ENCODE assay signal across 24 mouse cellular contexts in genomic region chr13:94087061-94087460, GRCm38 (mm10). TPM values are rescaled to one million over a fixed set of nuclear protein-coding genes. Genes with fewer than 3 reads are reported as not detected.
A peak's percentile ranks its signal among the peaks of the same experiment; 100 is the strongest.
DNase-seq lines count a peak whose midpoint lies in the region; ATAC-seq lines count a peak whose summit lies in the region.
"Had no signal": no experiment of that assay in that cellular context is flagged by ENCODE, and none has a peak within 500 bp of the region (broad histone marks: within the 10 kb centered on the region; RNA-seq: fewer than 3 reads in every experiment).

No protein-coding gene starts in this region.

- no peak for ATAC-seq in forebrain, embryonic 14.5 days
- no peak for ATAC-seq in forebrain, embryonic 16.5 days
- ATAC-seq in midbrain, embryonic 14.5 days (ENCODE audit: low FRiP score, low TSS enrichment) = no peak
- no peak for ATAC-seq in midbrain, embryonic 11.5 days (ENCODE audit: low FRiP score)
- ATAC-seq in neural tube, embryonic 14.5 days (ENCODE audit: low read depth) = peak; percentile 26; the same call in 1 of the 2 replicates
- ATAC-seq: activated CD4-positive, CD25-positive, alpha-beta regulatory T cell, adult 4 months; Patski had no signal

- no peak overlapping the region for H3K9ac ChIP-seq in forebrain, embryonic 14.5 days (ENCODE audit: low read length)
- no peak overlapping the region for H3K9ac ChIP-seq in forebrain, embryonic 16.5 days (replicated peaks; ENCODE audit: low read depth, low read length)
- H3K9ac ChIP-seq in midbrain, embryonic 14.5 days (replicated peaks; ENCODE audit: low read length) = no peak overlapping the region
- H3K9ac ChIP-seq in midbrain, embryonic 11.5 days (ENCODE audit: low read length) = no peak overlapping the region
- no peak overlapping the region for H3K9ac ChIP-seq in neural tube, embryonic 14.5 days (replicated peaks; ENCODE audit: low read depth, low read length)
- H3K9ac ChIP-seq: embryonic facial prominence, embryonic 13.5 days; hindbrain, embryonic 15.5 days; liver, embryonic 14.5 days had no signal

- no peaks in the 10 kb centered on the region for H3K27me3 ChIP-seq in forebrain, embryonic 14.5 days (replicated peaks; ENCODE audit: control insufficient read depth, insufficient read depth, low read length)
- no peaks in the 10 kb centered on the region for H3K27me3 ChIP-seq in forebrain, embryonic 16.5 days (replicated peaks; ENCODE audit: control insufficient read depth, insufficient read depth, low read length)
- H3K27me3 ChIP-seq in midbrain, embryonic 14.5 days (ENCODE audit: control insufficient read depth, insufficient read depth, low read length) = no peaks in the 10 kb centered on the region
- H3K27me3 ChIP-seq in midbrain, embryonic 11.5 days (ENCODE audit: control insufficient read depth, insufficient read depth, low read length) = no peaks in the 10 kb centered on the region
- H3K27me3 ChIP-seq in neural tube, embryonic 14.5 days (ENCODE audit: control insufficient read depth, insufficient read depth, low read length) = no peaks in the 10 kb centered on the region
- H3K27me3 ChIP-seq: CH12.LX; embryonic facial prominence, embryonic 13.5 days; Patski had no signal

- no peaks in the 10 kb centered on the region for H3K9me3 ChIP-seq in forebrain, embryonic 14.5 days (replicated peaks; ENCODE audit: control insufficient read depth, low read length)
- 0 out of 2 replicates have a peak, but pooled peaks cover 4% of the 10 kb centered on the region for H3K9me3 ChIP-seq in forebrain, embryonic 16.5 days (ENCODE audit: control insufficient read depth, low read length)
- H3K9me3 ChIP-seq in midbrain, embryonic 14.5 days (ENCODE audit: control insufficient read depth, low read length) = no peaks in the 10 kb centered on the region
- H3K9me3 ChIP-seq in midbrain, embryonic 11.5 days (ENCODE audit: control insufficient read depth, low read length) = no peaks in the 10 kb centered on the region
- H3K9me3 ChIP-seq in neural tube, embryonic 14.5 days (ENCODE audit: control insufficient read depth, low read length) = no peaks in the 10 kb centered on the region
- H3K9me3 ChIP-seq: embryonic facial prominence, embryonic 13.5 days; forebrain, embryonic 10.5 days; hindbrain, embryonic 15.5 days had no signal

- WGBS in forebrain, embryonic 14.5 days = 47% methylated on average over 9 of the region's 9 CpGs
- WGBS in forebrain, embryonic 16.5 days = 49% methylated on average over 9 of the region's 9 CpGs
- WGBS in midbrain, embryonic 14.5 days = 65% methylated on average over 9 of the region's 9 CpGs
- WGBS in midbrain, embryonic 11.5 days = 88% methylated on average over 9 of the region's 9 CpGs
- WGBS in neural tube, embryonic 14.5 days = 36% methylated on average over 9 of the region's 9 CpGs

- no peak overlapping the region for H3K4me2 ChIP-seq in forebrain, embryonic 14.5 days (ENCODE audit: low read length)
- H3K4me2 ChIP-seq in forebrain, embryonic 16.5 days (ENCODE audit: low read length) = no peak overlapping the region
- no peak overlapping the region for H3K4me2 ChIP-seq in midbrain, embryonic 14.5 days (ENCODE audit: low read length)
- no peak overlapping the region for H3K4me2 ChIP-seq in midbrain, embryonic 11.5 days
- H3K4me2 ChIP-seq in neural tube, embryonic 14.5 days (ENCODE audit: low read depth, low read length) = no peak overlapping the region
- H3K4me2 ChIP-seq: embryonic facial prominence, embryonic 13.5 days; hindbrain, embryonic 15.5 days had no signal

- no peak overlapping the region for H3K4me3 ChIP-seq in forebrain, embryonic 14.5 days (ENCODE audit: low read depth, low read length)
- H3K4me3 ChIP-seq in forebrain, embryonic 16.5 days (replicated peaks; ENCODE audit: low read length) = no peak overlapping the region
- H3K4me3 ChIP-seq in midbrain, embryonic 14.5 days (replicated peaks; ENCODE audit: low read depth, low read length) = no peak overlapping the region
- H3K4me3 ChIP-seq in midbrain, embryonic 11.5 days (ENCODE audit: low read depth, low read length) = no peak overlapping the region
- H3K4me3 ChIP-seq in neural tube, embryonic 14.5 days (ENCODE audit: low read depth, low read length) = no peak overlapping the region
- H3K4me3 ChIP-seq: embryonic facial prominence, embryonic 13.5 days; forebrain, embryonic 10.5 days; hindbrain, embryonic 15.5 days; megakaryocyte, embryonic 14.5 days; myocyte had no signal

- no peaks in the 10 kb centered on the region for H3K4me1 ChIP-seq in forebrain, embryonic 14.5 days (ENCODE audit: control insufficient read depth, insufficient read depth, low read length)
- no peaks in the 10 kb centered on the region for H3K4me1 ChIP-seq in forebrain, embryonic 16.5 days (replicated peaks; ENCODE audit: control insufficient read depth, insufficient read depth, low read length)
- H3K4me1 ChIP-seq in midbrain, embryonic 14.5 days (ENCODE audit: control insufficient read depth, insufficient read depth, low read length) = no peaks in the 10 kb centered on the region
- H3K4me1 ChIP-seq in midbrain, embryonic 11.5 days (ENCODE audit: control insufficient read depth, insufficient read depth, low read length) = no peaks in the 10 kb centered on the region; the same call in 1 of the 2 replicates
- no peaks in the 10 kb centered on the region for H3K4me1 ChIP-seq in neural tube, embryonic 14.5 days (ENCODE audit: control insufficient read depth, insufficient read depth, low read length)

- peak; percentile 27 for DNase-seq in forebrain, embryonic 14.5 days (ENCODE audit: low spot score)
- DNase-seq in midbrain, embryonic 14.5 days = peak; percentile 63
- no peak for DNase-seq in midbrain, embryonic 11.5 days (ENCODE audit: low spot score, missing footprints)
- DNase-seq in gonadal fat pad, adult 2 months (ENCODE audit: low read depth) = peak; percentile 38
- DNase-seq in cerebellum, postnatal 36 days = no peak
- DNase-seq in left cerebral cortex, adult 9 months (ENCODE audit: low spot score in 2 of 2) = no peak
- DNase-seq: adrenal gland, postnatal 36 days; cerebellum, adult 8-10 months; gastrocnemius, postnatal 14 days; kidney, adult 9 months; kidney, postnatal 36 days; lung, postnatal 14 days; right cerebral cortex, postnatal 14 days had no signal

- H3K27ac ChIP-seq in forebrain, embryonic 14.5 days (ENCODE audit: low read depth, low read length) = no peak overlapping the region
- no peak overlapping the region for H3K27ac ChIP-seq in forebrain, embryonic 16.5 days (ENCODE audit: low read length)
- H3K27ac ChIP-seq in midbrain, embryonic 14.5 days (replicated peaks; ENCODE audit: low read depth, low read length) = no peak overlapping the region
- no peak overlapping the region for H3K27ac ChIP-seq in midbrain, embryonic 11.5 days (ENCODE audit: low read depth, low read length)
- H3K27ac ChIP-seq in neural tube, embryonic 14.5 days (ENCODE audit: low read depth, low read length) = no peak overlapping the region
- H3K27ac ChIP-seq: embryonic facial prominence, embryonic 13.5 days; forebrain, embryonic 10.5 days; hindbrain, embryonic 15.5 days had no signal

- H3K36me3 ChIP-seq in forebrain, embryonic 14.5 days (ENCODE audit: control insufficient read depth, insufficient read depth, low read length) = no peaks in the 10 kb centered on the region
- no peaks in the 10 kb centered on the region for H3K36me3 ChIP-seq in forebrain, embryonic 16.5 days (ENCODE audit: control insufficient read depth, insufficient read depth)
- no peaks in the 10 kb centered on the region for H3K36me3 ChIP-seq in midbrain, embryonic 14.5 days (ENCODE audit: control insufficient read depth, insufficient read depth, low read length)
- H3K36me3 ChIP-seq in midbrain, embryonic 11.5 days (ENCODE audit: control insufficient read depth, insufficient read depth, low read length) = no peaks in the 10 kb centered on the region
- no peaks in the 10 kb centered on the region for H3K36me3 ChIP-seq in neural tube, embryonic 14.5 days (ENCODE audit: control insufficient read depth, insufficient read depth, low read length)
- H3K36me3 ChIP-seq: hindbrain, embryonic 15.5 days had no signal

RNA-seq across cellular contexts. Expression of gene Lhfpl2, which starts 29.5 kb away (rescaled TPM):
- 9.7 and 13.4 TPM in 2 replicates for polyA plus RNA-seq in forebrain, embryonic 14.5 days (2014; fragmentation: Nextera tagmentation; extraction: Ambion mirVana)
- polyA plus RNA-seq in forebrain, embryonic 16.5 days (2015; fragmentation: Nextera tagmentation; extraction: Ambion mirVana) = 15.0 and 24.1 TPM in 2 replicates
- 7.6 and 14.2 TPM in 2 replicates for polyA plus RNA-seq in midbrain, embryonic 14.5 days (2014; fragmentation: Nextera tagmentation; extraction: Ambion mirVana)
- polyA plus RNA-seq in midbrain, embryonic 11.5 days (2014; fragmentation: Nextera tagmentation; extraction: Ambion mirVana) = 17.0 and 17.3 TPM in 2 replicates
- 36.6 and 77.0 TPM in 2 replicates for polyA plus RNA-seq in gonadal fat pad, adult 2 months (2012; rRNA removed)
- polyA plus RNA-seq in neural tube, embryonic 14.5 days (2014; fragmentation: Nextera tagmentation; extraction: Ambion mirVana) = 9.6 and 17.5 TPM in 2 replicates
- polyA plus RNA-seq: activated CD4-positive, CD25-positive, alpha-beta regulatory T cell, adult 4 months had no signal

Comparison
In these comparisons a context has a peak if more than half of its experiments do, and no peak if none do; other contexts are left out.
1. DNase-seq: peak in forebrain, embryonic 14.5 days (single experiment), midbrain, embryonic 14.5 days (single experiment) and gonadal fat pad, adult 2 months (single experiment); none in midbrain, embryonic 11.5 days (single experiment), cerebellum, postnatal 36 days (0 of 2) and left cerebral cortex, adult 9 months (0 of 2).